Comparison of ENCODE assay signal across 21 mouse cellular contexts in genomic region chr4:58915081-58915826, GRCm38 (mm10). TPM values are rescaled to one million over a fixed set of nuclear protein-coding genes. Genes with fewer than 3 reads are reported as not detected.
A peak's percentile ranks its signal among the peaks of the same experiment; 100 is the strongest.
DNase-seq lines count a peak whose midpoint lies in the region; ATAC-seq and TF ChIP-seq lines count a peak whose summit lies in the region.
"Had no signal": no experiment of that assay in that cellular context is flagged by ENCODE, and none has a peak within 500 bp of the region (broad histone marks: within the 10 kb centered on the region; RNA-seq: fewer than 3 reads in every experiment).

No protein-coding gene starts in this region.

- TF ChIP-seq CTCF in kidney, adult 2 months (conservative IDR thresholded peaks at IDR 0.05; ENCODE audit: insufficient read depth, insufficient read length, low read depth, low read length) = no peak

- H3K27me3 ChIP-seq in kidney, adult 2 months (replicated peaks; ENCODE audit: control insufficient read depth, insufficient read depth, low read length) = no peaks in the 10 kb centered on the region; the same call in 1 of the 2 replicates
- H3K27me3 ChIP-seq: embryonic facial prominence, embryonic 15.5 days; hindbrain, embryonic 13.5 days; limb, embryonic 15.5 days had no signal

- 72% methylated on average over 8 of the region's 8 CpGs for WGBS in kidney, adult 2 months

- H3K27ac ChIP-seq in kidney, adult 2 months (ENCODE audit: insufficient read depth, low read depth, low read length) = no peak overlapping the region
- H3K27ac ChIP-seq: embryonic facial prominence, embryonic 15.5 days; forebrain, embryonic 10.5 days; hindbrain, embryonic 13.5 days; limb, embryonic 15.5 days had no signal

- H3K4me3 ChIP-seq in kidney, adult 2 months (ENCODE audit: insufficient read depth, low read depth, low read length) = no peak overlapping the region
- H3K4me3 ChIP-seq: embryonic facial prominence, embryonic 15.5 days; forebrain, embryonic 10.5 days; hindbrain, embryonic 13.5 days; limb, embryonic 15.5 days had no signal

- peak; percentile 19 for DNase-seq in kidney, adult 2 months
- no peak for DNase-seq in kidney, postnatal 36 days
- DNase-seq in A20 (ENCODE audit: low read depth, low spot score) = peak; percentile 92
- DNase-seq in adipocyte (ENCODE audit: low spot score) = peak; percentile 35
- DNase-seq in heart, adult 9 months (ENCODE audit: low spot score in 2 of 2) = no peak
- DNase-seq in cerebellum, postnatal 14 days = no peak
- DNase-seq: cerebellum, postnatal 10 days; embryo, embryonic 11 days; gastrocnemius, postnatal 10 days; layer of hippocampus, postnatal 36 days; thymus, postnatal 36 days had no signal

- peaks cover 3% of the 10 kb centered on the region; the same call in 1 of the 2 replicates for H3K4me1 ChIP-seq in kidney, adult 2 months (ENCODE audit: control insufficient read depth, insufficient read depth, low read length)

- no peak for TF ChIP-seq POLR2A in kidney, adult 2 months (IDR thresholded peaks at IDR 0.05; ENCODE audit: low read depth, low read length)

- H3K36me3 ChIP-seq in kidney, adult 2 months (ENCODE audit: control insufficient read depth, insufficient read depth, low read length) = no peaks in the 10 kb centered on the region
- H3K36me3 ChIP-seq: embryonic facial prominence, embryonic 15.5 days; forebrain, embryonic 10.5 days; hindbrain, embryonic 13.5 days; limb, embryonic 15.5 days had no signal

- peak; percentile 26 for ATAC-seq in megakaryocyte progenitor cell, adult 5-6 weeks (replicated peaks; ENCODE audit: poor library complexity)
- ATAC-seq: activated CD4-positive, CD25-positive, alpha-beta regulatory T cell, adult 4 months; CD4-positive, CD25-positive, alpha-beta regulatory T cell, adult 4 months; lung, postnatal 0 days; midbrain, embryonic 16.5 days had no signal

RNA-seq across cellular contexts. Expression of gene Ecpas, which starts 2.7 kb away (rescaled TPM):
- polyA plus RNA-seq in kidney, adult 2 months (2012; rRNA removed) = 10.4 and 11.4 TPM in 2 replicates
- 108 and 109 TPM in 2 replicates for total RNA-seq in megakaryocyte progenitor cell, adult 5-6 weeks (2015)
- 75.8 and 86.8 TPM in 2 replicates for total RNA-seq in megakaryocyte progenitor cell, adult 5-6 weeks (2017)

RNA-seq across cellular contexts. Expression of gene Zkscan16, which starts 28.2 kb away (rescaled TPM):
- 0.11 TPM in 1 of 2 replicates, not detected in the other for polyA plus RNA-seq in kidney, adult 2 months (2012; rRNA removed)
- not detected in 2 replicates for total RNA-seq in megakaryocyte progenitor cell, adult 5-6 weeks (2015)
- not detected in 2 replicates for total RNA-seq in megakaryocyte progenitor cell, adult 5-6 weeks (2017)
- total RNA-seq: megakaryocyte-erythroid progenitor cell, adult 5-6 weeks had no signal
- polyA plus RNA-seq: activated CD4-positive, CD25-positive, alpha-beta regulatory T cell, adult 4 months; CD4-positive, CD25-positive, alpha-beta regulatory T cell, adult 4 months; lung, postnatal 0 days had no signal

Comparison
In these comparisons a context has a peak if more than half of its experiments do, and no peak if none do; other contexts are left out.
1. DNase-seq: peak in kidney, adult 2 months (single experiment), A20 (single experiment) and adipocyte (single experiment); none in kidney, postnatal 36 days (0 of 2), heart, adult 9 months (0 of 2) and cerebellum, postnatal 14 days (0 of 2).